Mouse (Mus musculus): ENCODE data around the gene Asic2.

The Asic2 gene

DNA sequence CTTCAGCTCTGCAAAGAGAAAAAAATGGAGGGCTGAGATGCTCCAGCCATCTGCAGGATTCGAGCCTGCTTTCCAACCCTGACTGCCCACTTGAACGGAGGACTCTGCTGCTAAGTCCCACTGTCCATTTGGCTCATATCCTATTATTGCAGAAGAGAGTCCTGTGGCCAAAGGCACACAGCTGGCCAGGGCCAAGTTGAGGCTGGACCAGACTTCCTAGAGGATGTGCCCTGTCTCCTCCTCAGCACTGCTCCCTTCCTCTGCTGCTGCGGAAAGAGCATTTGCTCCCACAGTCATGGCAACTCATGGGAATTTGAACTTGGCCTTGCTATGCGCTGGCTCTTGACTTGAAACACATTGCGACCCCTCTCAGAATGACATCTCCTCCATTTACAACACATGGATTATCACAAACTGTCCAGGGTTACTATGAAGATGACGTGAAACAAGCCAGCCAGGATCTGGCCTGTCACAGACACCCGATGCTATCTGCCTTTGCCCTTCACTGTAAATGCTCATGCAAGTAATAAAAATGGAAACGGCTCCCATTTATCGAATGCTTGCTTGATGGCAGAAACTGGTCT is 821.6 kb downstream of the Asic2 start:
- intact Hi-C loops (cut with DNase I) = no loop called here

GRCm38 (mm10) chr11:81135141-81135540 is 833.1 kb downstream of the Asic2 start:
- intact Hi-C loops (cut with DNase I) = no loop called here

GRCm38 (mm10) chr11:81133950-81134349 is 834.3 kb downstream of the Asic2 start:
- intact Hi-C loops (cut with DNase I) = no loop called here

- intact Hi-C loops (cut with DNase I) = no loop called here
Measured at GRCm38 (mm10) chr11:81132669-81133068, 835.6 kb downstream of the Asic2 start.

GRCm38 (mm10) chr11:81124363-81124762 is 843.9 kb downstream of the Asic2 start:
- intact Hi-C loops (cut with DNase I) = no loop called here

- intact Hi-C loops (cut with DNase I) = no loop called here
Measured at GRCm38 (mm10) chr11:81120024-81120576, 848.2 kb downstream of the Asic2 start.

- intact Hi-C loops (cut with DNase I) = no loop called here
Measured at GRCm38 (mm10) chr11:81118055-81118454, 850.2 kb downstream of the Asic2 start.

GRCm38 (mm10) chr11:81115666-81116065 is 852.6 kb downstream of the Asic2 start:
- intact Hi-C loops (cut with DNase I) = no loop called here

DNA sequence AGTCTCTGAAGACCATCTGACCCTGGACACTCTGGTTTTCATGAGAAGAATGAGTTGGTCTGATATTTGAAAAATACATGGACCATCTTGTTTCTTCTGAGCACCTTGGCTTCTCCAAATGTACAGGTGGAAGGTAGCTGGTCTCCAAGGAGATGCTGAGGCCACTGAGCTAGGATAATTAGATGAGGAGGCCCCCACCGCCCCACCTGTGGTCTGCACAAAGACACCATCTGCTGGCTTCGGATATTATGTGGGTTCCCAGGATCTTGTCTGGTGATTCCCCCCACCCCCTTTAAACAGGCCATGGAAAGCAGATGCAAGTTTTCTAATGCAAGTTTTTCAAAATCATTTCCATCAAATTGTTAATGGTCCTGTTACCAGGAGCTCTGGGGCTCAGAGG is 856.6 kb downstream of the Asic2 start:
- intact Hi-C loops (cut with DNase I) = no loop called here

- intact Hi-C loops (cut with DNase I) = no loop called here
Measured at GRCm38 (mm10) chr11:81110049-81110448, 858.2 kb downstream of the Asic2 start.

DNA sequence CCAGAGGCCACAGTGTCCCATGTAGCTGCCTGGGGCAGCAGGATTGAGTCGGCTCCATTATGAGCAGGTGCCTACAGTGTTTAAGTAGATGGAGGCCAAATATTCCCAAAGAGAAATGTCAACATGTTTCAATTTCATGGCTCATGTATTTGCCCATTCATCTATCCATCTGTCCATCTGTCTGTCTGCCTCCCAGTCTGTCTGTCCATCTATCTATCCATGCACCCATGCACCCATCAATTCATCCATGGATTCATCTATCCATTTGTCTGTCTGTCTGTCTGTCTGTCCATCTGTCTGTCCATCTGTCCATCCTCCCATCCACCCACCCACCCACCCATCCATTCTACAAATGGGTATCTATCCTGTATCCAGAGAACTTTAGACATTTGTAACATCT is 861.3 kb downstream of the Asic2 start:
- intact Hi-C loops (cut with DNase I) = no loop called here

- intact Hi-C loops (cut with DNase I) = no loop called here
Measured at GRCm38 (mm10) chr11:81100829-81101228, 867.4 kb downstream of the Asic2 start.

GRCm38 (mm10) chr11:81096011-81096410 is 872.2 kb downstream of the Asic2 start:
- intact Hi-C loops (cut with DNase I) = no loop called here

DNA sequence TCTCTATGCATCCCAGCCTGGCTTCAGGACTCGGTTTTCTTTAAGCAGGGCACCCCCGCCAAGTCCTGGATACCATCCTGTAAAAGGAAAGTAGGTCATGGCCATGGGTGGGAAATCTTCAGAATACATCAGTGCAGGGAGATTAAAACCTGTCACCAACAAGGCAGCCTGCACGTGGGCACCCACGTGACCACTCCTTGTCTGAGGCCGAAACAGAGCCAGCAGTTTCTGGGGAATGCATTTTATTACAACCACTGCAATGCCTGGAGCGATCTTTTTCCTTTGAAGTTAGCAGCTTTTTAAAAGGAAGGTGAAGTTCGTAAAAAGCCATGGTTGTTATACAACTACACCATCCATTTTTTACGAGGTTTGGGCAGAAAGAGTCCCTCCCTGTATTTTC is 873.7 kb downstream of the Asic2 start:
- intact Hi-C loops (cut with DNase I) = no loop called here

DNA sequence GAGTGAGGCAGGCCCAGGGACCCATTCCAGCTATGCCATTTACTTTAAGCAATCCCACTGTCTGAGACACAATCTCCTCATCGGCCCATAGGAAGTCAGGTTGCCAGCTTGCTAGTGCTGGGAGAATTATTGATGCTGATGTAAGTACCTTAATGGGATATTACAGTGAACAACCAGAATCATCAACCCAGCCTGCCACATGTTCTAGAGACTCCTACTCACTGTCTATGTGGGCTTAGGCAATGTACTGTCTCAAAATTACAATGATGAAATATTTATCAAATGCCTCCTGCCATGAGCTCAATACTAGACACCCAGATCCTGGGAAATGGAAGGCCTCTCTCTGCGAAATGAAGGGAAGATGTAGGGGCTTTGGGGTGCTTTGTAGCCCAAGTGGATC is 876.1 kb downstream of the Asic2 start:
- intact Hi-C loops (cut with DNase I) = no loop called here

DNA sequence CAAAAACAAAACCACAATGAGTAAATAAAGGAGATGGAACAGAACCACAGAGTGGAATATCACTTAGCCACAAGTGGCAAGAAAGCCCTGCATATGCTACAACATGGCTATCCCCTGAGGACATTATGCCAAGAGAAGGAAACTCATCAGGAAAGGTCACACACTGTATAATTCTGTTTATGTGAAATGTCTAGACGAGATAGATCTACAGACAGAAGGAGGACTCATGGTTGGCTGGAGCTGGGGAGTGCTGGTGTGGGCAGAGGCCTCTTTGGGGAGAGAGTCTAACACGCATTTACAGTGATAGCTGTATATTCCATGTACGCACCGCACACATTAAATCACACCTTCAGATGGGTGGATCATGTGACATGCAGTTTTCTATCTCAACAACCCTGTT is 884.4 kb downstream of the Asic2 start:
- intact Hi-C loops (cut with DNase I) = no loop called here

DNA sequence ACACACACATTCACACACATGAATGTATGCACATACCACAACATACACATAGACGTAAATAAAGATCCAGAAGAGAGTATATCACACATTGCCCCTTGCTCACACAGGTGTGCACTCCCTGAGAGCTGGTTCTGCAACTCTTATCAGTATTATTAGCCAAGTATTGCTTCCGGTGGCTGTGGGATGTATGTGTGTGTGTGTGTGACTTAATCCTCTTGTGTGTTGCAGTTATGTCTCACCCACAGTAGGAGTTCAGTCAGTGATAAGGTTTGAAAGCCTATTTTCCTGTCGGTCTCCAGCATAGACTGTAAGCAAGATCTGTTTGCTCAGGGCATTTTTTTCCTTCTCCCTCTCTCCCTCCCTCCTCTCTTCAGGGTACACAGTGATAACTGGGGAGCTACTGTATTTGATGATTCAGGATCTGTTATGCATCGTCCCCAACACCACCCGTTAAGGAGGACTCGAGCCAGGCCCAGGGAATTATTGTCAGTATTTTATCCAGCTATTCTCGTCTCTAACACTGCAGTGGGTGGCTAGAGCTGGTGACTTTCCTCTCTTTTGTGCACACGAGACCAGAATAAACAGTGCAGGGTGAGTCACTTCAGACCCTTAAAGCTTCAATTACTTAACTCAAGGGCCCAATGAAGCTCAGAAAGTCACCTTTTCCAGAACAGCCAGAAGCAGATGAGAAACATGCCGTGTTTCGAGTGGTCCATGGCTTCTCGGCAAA is 888.0 kb downstream of the Asic2 start:
- intact Hi-C loops (cut with DNase I) = no loop called here

DNA sequence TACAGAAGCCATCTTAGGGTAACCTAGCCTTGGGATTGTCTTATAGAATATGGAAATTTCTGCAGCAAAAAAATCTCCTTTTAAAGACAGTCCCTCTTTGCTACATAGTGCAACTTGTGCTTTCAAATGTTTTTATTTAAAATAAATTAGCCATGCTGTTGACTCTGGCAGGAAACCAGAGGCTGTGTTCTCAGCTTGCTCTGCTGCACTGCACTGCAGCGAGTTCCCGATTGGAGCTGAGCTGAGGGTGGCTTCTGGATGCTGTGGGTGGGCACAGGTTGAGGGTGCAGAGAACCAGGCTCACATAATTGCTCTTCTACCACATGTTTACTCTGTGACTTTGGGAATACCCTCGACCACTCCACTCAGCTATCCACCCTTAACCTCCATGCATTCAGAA is 889.0 kb downstream of the Asic2 start:
- intact Hi-C loops (cut with DNase I) = no loop called here

GRCm38 (mm10) chr11:81071836-81072235 is 896.4 kb downstream of the Asic2 start:
- intact Hi-C loops (cut with DNase I) = no loop called here

DNA sequence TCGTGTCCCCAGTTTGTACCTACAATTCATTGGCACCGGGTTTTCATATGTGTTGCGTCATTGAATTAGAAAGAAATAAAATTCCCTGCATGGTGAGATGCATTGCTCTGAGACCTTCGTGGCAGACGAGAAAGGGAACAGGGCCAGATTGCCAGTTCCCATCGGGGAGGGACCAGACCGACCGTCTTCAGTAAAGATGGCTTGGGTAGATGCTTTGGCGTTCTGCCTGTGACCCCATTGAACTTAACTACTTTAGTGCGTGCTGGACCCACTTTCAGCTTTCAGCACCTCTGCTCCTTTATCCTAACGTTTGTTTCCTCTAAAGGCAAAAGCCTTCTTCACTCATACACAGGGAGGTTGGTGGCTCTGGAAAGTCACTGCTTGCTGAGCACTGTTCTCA is 902.9 kb downstream of the Asic2 start:
- intact Hi-C loops (cut with DNase I) = no loop called here

DNA sequence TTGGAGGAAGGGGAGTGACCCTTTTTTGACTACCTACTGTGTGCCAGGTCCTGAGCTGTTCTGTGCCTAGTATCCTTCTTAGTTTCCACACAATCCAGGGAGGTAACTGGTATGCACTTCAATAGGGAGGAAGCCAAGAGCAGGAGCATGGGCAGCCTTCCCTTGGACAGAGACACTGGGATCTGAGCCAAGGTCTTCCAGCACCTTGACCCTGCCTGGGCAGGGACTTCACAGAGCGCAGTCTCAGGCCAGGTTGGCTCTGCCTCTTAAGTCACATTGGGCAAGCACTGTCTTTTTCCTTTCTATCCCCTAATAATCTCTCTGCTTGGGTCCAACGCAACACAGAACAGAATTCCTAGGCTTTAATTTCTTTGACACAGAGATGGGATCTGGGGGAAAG is 904.3 kb downstream of the Asic2 start:
- intact Hi-C loops (cut with DNase I) = no loop called here

- intact Hi-C loops (cut with DNase I) = no loop called here
Measured at GRCm38 (mm10) chr11:81060077-81060476, 908.2 kb downstream of the Asic2 start.

DNA sequence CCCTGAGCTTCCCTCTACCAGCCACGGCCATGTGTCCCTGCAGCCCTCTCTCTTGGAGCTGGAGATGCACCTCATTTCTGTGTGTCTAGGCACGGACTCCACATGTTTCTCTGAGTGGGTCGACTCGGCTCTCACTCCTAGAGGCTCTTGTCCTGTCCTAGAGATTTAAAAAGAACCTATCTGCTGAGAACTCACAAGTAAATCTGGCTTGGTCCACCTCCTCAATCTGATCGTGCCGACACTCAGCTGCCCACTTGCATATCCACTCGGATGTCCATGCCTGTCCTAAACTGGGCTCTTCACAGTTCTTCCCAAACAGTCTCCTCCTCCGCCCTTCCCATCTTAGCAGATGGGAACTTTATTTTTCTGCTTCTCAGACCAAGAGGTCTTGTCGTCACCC is 908.7 kb downstream of the Asic2 start:
- intact Hi-C loops (cut with DNase I) = no loop called here

All from adrenal gland (tissue).